Mouse (Mus musculus) limb, embryonic 10.5 days (tissue): ENCODE data around the gene Igsf11. TPM values are rescaled to one million over a fixed set of nuclear protein-coding genes. Genes with fewer than 3 reads are reported as not detected.

Experiments
- DNase-seq: peaks from one replicate; pipeline ENCODE4 v3.0.0-alpha.2; 2017; ENCODE audit warnings: low spot score
- H3K27ac ChIP-seq: fragments of 300-500 bp; sonication (generic); 2 replicates; pipeline ENCODE4 v1.5.1; 2016; ENCODE audit warnings: mild to moderate bottlenecking
- H3K27me3 ChIP-seq: fragments of 300-500 bp; sonication (generic); 2 replicates; pipeline ENCODE4 v1.6.1; 2016; ENCODE audit warnings: low read depth, mild to moderate bottlenecking; ENCODE audit not compliant: poor library complexity, severe bottlenecking
- H3K36me3 ChIP-seq: fragments of 300-500 bp; sonication (generic); 2 replicates; pipeline ENCODE4 v1.6.1; 2016; ENCODE audit warnings: mild to moderate bottlenecking, moderate library complexity
- H3K4me1 ChIP-seq: fragments of 300-500 bp; sonication (generic); 2 replicates; pipeline ENCODE4 v1.6.1; 2016
- H3K4me3 ChIP-seq: fragments of 300-500 bp; sonication (generic); 2 replicates; pipeline ENCODE4 v1.5.1; 2016; ENCODE audit warnings: mild to moderate bottlenecking, moderate library complexity
- H3K9me3 ChIP-seq: fragments of 300-500 bp; sonication (generic); replicated peaks from 2 replicates; pipeline ENCODE4 v1.6.1; 2016; ENCODE audit warnings: mild to moderate bottlenecking
- WGBS: fragments of 180-500 bp; shearing (Covaris S2); methylation state at CpG from one replicate; pipeline ENCODE4 v1.1.7; 2016; 5-methylcytosine and 5-hydroxymethylcytosine counted together
- polyA plus RNA-seq: library from polyadenylated mRNA; unstranded; fragments of >200 nt; fragmentation: Nextera tagmentation; extraction: Ambion mirVana; gene quantifications from 2 replicates; pipeline ENCODE4 v1.2.1, GENCODE M21; 2016

Gene Igsf11
- polyA plus RNA-seq, 1 experiment from 2014 or later: 0.56 TPM

GRCm38 (mm10) chr16:39071431-39071830 is 179.0 kb downstream of the Igsf11 start:
- H3K9me3 ChIP-seq: no peaks in the 10 kb centered on the region
- WGBS: 66% methylated on average over 3 of the region's 3 CpGs
- H3K27ac ChIP-seq: no peak overlapping the region
- H3K27me3 ChIP-seq: no peaks in the 10 kb centered on the region
- H3K36me3 ChIP-seq: no peaks in the 10 kb centered on the region
- no peak for DNase-seq
- no peaks in the 10 kb centered on the region for H3K4me1 ChIP-seq
- no peak overlapping the region for H3K4me3 ChIP-seq

Other genes starting within 250 kb of the Igsf11 start
- gene Arhgap31, start 179.4 kb upstream of the Igsf11 start, polyA plus RNA-seq: 6.3 and 6.7 TPM in 2 replicates
- gene B4galt4, start 150.4 kb upstream of the Igsf11 start, polyA plus RNA-seq: 19.2 and 23.0 TPM in 2 replicates
- gene Upk1b, start 92.3 kb upstream of the Igsf11 start, polyA plus RNA-seq: 1.8 and 3.4 TPM in 2 replicates
- not detected in 2 replicates for gene 4930435E12Rik, start 63.9 kb upstream of the Igsf11 start, polyA plus RNA-seq